Mouse (Mus musculus): ENCODE measurements around the gene Kif1c. TPM values are rescaled to one million over a fixed set of nuclear protein-coding genes. Genes with fewer than 3 reads are reported as not detected.
A peak's percentile ranks its signal among the peaks of the same experiment; 100 is the strongest.

The Kif1c gene
- polyA plus RNA-seq, 1 experiment: 87.1 TPM

- Histone ChIP-seq H3K27me3 (ENCODE audit: control insufficient read depth, insufficient read depth, low read length) (no peaks in the 10 kb centered on the region), H3K4me3 (ENCODE audit: low read depth, low read length) (no peak overlapping the region), H3K4me1 (ENCODE audit: control insufficient read depth, insufficient read depth, insufficient read length, low read length) (peaks cover 17% of the 10 kb centered on the region), H3K36me3 (ENCODE audit: control insufficient read depth, insufficient read depth, low read length) (no peaks in the 10 kb centered on the region), H3K27ac (ENCODE audit: insufficient read depth, low read depth, low read length) (peak overlapping the region; percentile 67)
- TF ChIP-seq POLR2A (IDR thresholded peaks at IDR 0.05; ENCODE audit: low read depth, low read length) (no peak), CTCF (IDR thresholded peaks at IDR 0.05; ENCODE audit: extremely low read depth, insufficient read length, insufficient replicate concordance, low read depth, low read length) (no peak)
- 71% methylated on average over 12 of the region's 12 CpGs for WGBS
These were observed 42.5 kb downstream of the Kif1c start for GRCm38 (mm10) chr11:70742581-70743459.

GRCm38 (mm10) chr11:70745636-70746035 is 45.3 kb downstream of the Kif1c start:
- H3K4me3 ChIP-seq (ENCODE audit: low read depth, low read length): no peak overlapping the region
- H3K4me1 ChIP-seq (ENCODE audit: control insufficient read depth, insufficient read depth, insufficient read length, low read length): peaks cover 21% of the 10 kb centered on the region
- TF ChIP-seq CTCF (IDR thresholded peaks at IDR 0.05; ENCODE audit: extremely low read depth, insufficient read length, insufficient replicate concordance, low read depth, low read length) (no peak), POLR2A (IDR thresholded peaks at IDR 0.05; ENCODE audit: low read depth, low read length) (no peak)
- H3K27ac ChIP-seq (ENCODE audit: insufficient read depth, low read depth, low read length): peak overlapping the region; percentile 84
- no peaks in the 10 kb centered on the region for H3K36me3 ChIP-seq (ENCODE audit: control insufficient read depth, insufficient read depth, low read length)
- WGBS: 30% methylated on average over 7 of the region's 7 CpGs
- no peaks in the 10 kb centered on the region for H3K27me3 ChIP-seq (ENCODE audit: control insufficient read depth, insufficient read depth, low read length)

GRCm38 (mm10) chr11:70747876-70748545 is 47.7 kb downstream of the Kif1c start:
- WGBS: 53% methylated on average over 4 of the region's 4 CpGs
- H3K4me3 ChIP-seq (ENCODE audit: low read depth, low read length): no peak overlapping the region
- TF ChIP-seq POLR2A (IDR thresholded peaks at IDR 0.05; ENCODE audit: low read depth, low read length): no peak
- no peak for TF ChIP-seq CTCF (IDR thresholded peaks at IDR 0.05; ENCODE audit: extremely low read depth, insufficient read length, insufficient replicate concordance, low read depth, low read length)
- H3K36me3 ChIP-seq (ENCODE audit: control insufficient read depth, insufficient read depth, low read length): no peaks in the 10 kb centered on the region
- H3K4me1 ChIP-seq (ENCODE audit: control insufficient read depth, insufficient read depth, insufficient read length, low read length): peaks cover 21% of the 10 kb centered on the region
- no peaks in the 10 kb centered on the region for H3K27me3 ChIP-seq (ENCODE audit: control insufficient read depth, insufficient read depth, low read length)
- H3K27ac ChIP-seq (ENCODE audit: insufficient read depth, low read depth, low read length): peak overlapping the region; percentile 89

GRCm38 (mm10) chr11:70752337-70753017 is 52.1 kb downstream of the Kif1c start:
- Histone ChIP-seq H3K36me3 (ENCODE audit: control insufficient read depth, insufficient read depth, low read length) (no peaks in the 10 kb centered on the region), H3K4me1 (ENCODE audit: control insufficient read depth, insufficient read depth, insufficient read length, low read length) (peaks cover 14% of the 10 kb centered on the region), H3K27ac (ENCODE audit: insufficient read depth, low read depth, low read length) (peak overlapping the region; percentile 97), H3K4me3 (ENCODE audit: low read depth, low read length) (no peak overlapping the region), H3K27me3 (ENCODE audit: control insufficient read depth, insufficient read depth, low read length) (no peaks in the 10 kb centered on the region)
- 26% methylated on average over 4 of the region's 4 CpGs for WGBS
- TF ChIP-seq POLR2A (IDR thresholded peaks at IDR 0.05; ENCODE audit: low read depth, low read length) (no peak), CTCF (IDR thresholded peaks at IDR 0.05; ENCODE audit: extremely low read depth, insufficient read length, insufficient replicate concordance, low read depth, low read length) (no peak)

- H3K4me1 ChIP-seq (ENCODE audit: control insufficient read depth, insufficient read depth, insufficient read length, low read length): peaks cover 12% of the 10 kb centered on the region
- WGBS: 33% methylated on average over 10 of the region's 10 CpGs
- TF ChIP-seq CTCF (IDR thresholded peaks at IDR 0.05; ENCODE audit: extremely low read depth, insufficient read length, insufficient replicate concordance, low read depth, low read length) (no peak), POLR2A (IDR thresholded peaks at IDR 0.05; ENCODE audit: low read depth, low read length) (no peak)
These were observed 52.8 kb downstream of the Kif1c start for GRCm38 (mm10) chr11:70753146-70753545.

GRCm38 (mm10) chr11:70754476-70754875 is 54.1 kb downstream of the Kif1c start:
- H3K27me3 ChIP-seq (ENCODE audit: control insufficient read depth, insufficient read depth, low read length): no peaks in the 10 kb centered on the region
- WGBS: 25% methylated on average over 4 of the region's 4 CpGs
- peaks cover 10% of the 10 kb centered on the region for H3K4me1 ChIP-seq (ENCODE audit: control insufficient read depth, insufficient read depth, insufficient read length, low read length)
- H3K27ac ChIP-seq (ENCODE audit: insufficient read depth, low read depth, low read length): peak overlapping the region; percentile 72
- H3K4me3 ChIP-seq (ENCODE audit: low read depth, low read length): no peak overlapping the region
- TF ChIP-seq POLR2A (IDR thresholded peaks at IDR 0.05; ENCODE audit: low read depth, low read length) (no peak), CTCF (IDR thresholded peaks at IDR 0.05; ENCODE audit: extremely low read depth, insufficient read length, insufficient replicate concordance, low read depth, low read length) (no peak)
- no peaks in the 10 kb centered on the region for H3K36me3 ChIP-seq (ENCODE audit: control insufficient read depth, insufficient read depth, low read length)

More at GRCm38 (mm10) chr11:70753146-70753545, 52.8 kb downstream of the Kif1c start:
- Histone ChIP-seq H3K27ac (ENCODE audit: insufficient read depth, low read depth, low read length) (peak overlapping the region; percentile 89), H3K36me3 (ENCODE audit: control insufficient read depth, insufficient read depth, low read length) (no peaks in the 10 kb centered on the region), H3K4me3 (ENCODE audit: low read depth, low read length) (no peak overlapping the region), H3K27me3 (ENCODE audit: control insufficient read depth, insufficient read depth, low read length) (no peaks in the 10 kb centered on the region)

Measured in small intestine, adult 2 months (tissue).